Mouse (Mus musculus) B cell, adult 2 months (primary cell): Measurements from ENCODE around the gene Cklf.
"Not testable (repeated sequence)": the region's sequence is repeated elsewhere in the genome, so short reads cannot be mapped to it uniquely, and the experiment has no call there.

Experiments used
- DNase-seq, 2 experiments: peaks; one replicate each; pipeline ENCODE4 v3.0.0; 2022

The Cklf gene

DNA sequence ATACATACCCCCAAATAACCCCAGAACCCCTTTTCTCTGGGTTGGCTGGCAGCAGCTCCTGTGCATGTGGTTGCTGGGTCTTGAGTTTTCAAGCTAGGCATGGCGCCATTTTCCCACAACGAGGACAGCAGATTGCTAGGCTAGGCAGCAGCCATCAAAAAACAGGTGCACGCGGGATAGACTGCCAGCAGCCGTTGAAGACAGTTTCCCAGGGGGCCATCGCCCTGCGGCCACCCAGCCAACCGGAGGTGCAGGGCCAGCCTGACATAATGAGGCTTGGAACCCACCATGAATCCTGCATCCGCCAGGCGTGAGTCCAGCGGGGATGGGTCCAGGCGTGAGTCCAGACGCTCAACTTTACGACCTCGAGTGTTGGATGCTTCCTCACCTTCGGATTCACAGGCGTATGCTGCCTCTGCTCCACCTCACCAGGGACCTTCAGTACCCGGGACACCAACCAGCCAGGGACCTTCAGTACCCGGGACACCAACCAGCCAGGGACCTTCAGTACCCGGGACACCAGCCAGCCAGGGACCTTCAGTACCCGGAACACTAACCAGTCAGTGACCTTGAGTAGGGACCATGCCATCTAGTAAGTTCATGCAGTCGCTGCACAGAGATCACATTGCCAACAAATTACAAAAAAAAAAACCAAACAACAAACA, 13.7 kb downstream of the Cklf start:
- not testable (repeated sequence) for DNase-seq

GRCm38 (mm10) chr8:104268368-104268767, 17.7 kb downstream of the Cklf start:
- no peak for DNase-seq

GRCm38 (mm10) chr8:104268937-104269440, 18.3 kb downstream of the Cklf start:
- no peak for DNase-seq

- DNase-seq: not testable (repeated sequence)
These were observed 42.4 kb downstream of the Cklf start, which contains the start of gene Cmtm2a for GRCm38 (mm10) chr8:104293081-104293480. Gene Cmtm2a, minus strand, starts transcription at chr8:104293181.

- DNase-seq: no peak
These were observed 43.7 kb downstream of the Cklf start for GRCm38 (mm10) chr8:104294396-104294795.

- not testable (repeated sequence) for DNase-seq
These were observed 50.9 kb downstream of the Cklf start for GRCm38 (mm10) chr8:104301577-104301976.

- not testable (repeated sequence) for DNase-seq
These were observed 51.9 kb downstream of the Cklf start for GRCm38 (mm10) chr8:104302536-104302935.

DNA sequence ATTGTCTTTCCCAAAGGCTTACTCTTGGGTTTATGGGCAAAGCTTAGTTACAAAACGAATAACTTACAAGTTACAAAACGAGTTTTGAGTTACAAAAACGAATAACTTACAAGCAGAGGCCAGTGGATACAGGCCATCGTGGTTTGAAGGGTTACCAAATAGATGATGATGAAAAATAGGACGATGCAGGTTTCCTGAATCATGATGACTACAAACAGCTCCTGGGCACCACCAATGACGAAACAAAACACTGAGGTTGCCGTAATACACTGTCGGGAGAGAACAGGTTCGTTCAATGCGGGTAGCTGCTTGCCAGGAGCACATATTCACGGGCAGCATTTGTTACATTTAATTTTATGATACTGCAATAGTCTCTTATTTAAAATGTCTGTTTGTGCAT, 54.3 kb downstream of the Cklf start:
- DNase-seq: no peak

GRCm38 (mm10) chr8:104308341-104308740, 57.7 kb downstream of the Cklf start:
- not testable (repeated sequence) for DNase-seq

GRCm38 (mm10) chr8:104309441-104310155, 58.9 kb downstream of the Cklf start, which contains the start of the genes Gm45711 and Cmtm1:
Gene Gm45711, minus strand, starts transcription at chr8:104310081.
Gene Cmtm1, minus strand, starts transcription at chr8:104310145.
- not testable (repeated sequence) for DNase-seq

GRCm38 (mm10) chr8:104312023-104312422, 61.4 kb downstream of the Cklf start:
- not testable (repeated sequence) for DNase-seq

- DNase-seq: no peak
These were observed 62.6 kb downstream of the Cklf start for GRCm38 (mm10) chr8:104313311-104313710.
